Mouse (Mus musculus): ENCODE results near the gene C1ql4.

DNA sequence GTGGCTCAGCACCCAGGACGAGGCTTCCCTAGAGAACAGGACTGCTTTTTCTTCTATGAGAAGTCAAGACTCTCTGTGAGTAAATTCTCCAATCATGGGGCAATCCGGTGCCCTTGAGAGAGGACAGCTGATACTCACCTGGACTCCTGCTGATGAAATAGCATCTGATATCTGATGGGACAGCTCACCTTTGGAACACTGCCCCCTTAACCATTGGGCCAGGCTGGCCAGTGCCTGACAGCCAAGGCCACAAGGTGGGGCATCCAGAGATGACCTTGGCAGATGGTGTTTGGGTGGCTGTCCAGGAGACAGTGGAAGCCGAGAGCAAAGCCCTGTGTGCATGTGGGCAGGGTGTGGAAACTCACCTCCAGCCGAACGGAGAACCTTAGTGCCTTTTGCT lies 45.3 kb downstream of the C1ql4 start:
- TF ChIP-seq MYOG (IDR thresholded peaks at IDR 0.05; ENCODE audit: control insufficient read depth in 1 of 3, insufficient read depth in 1 of 3, insufficient read length in 2 of 3, low read depth in 2 of 3): no peak
- TF ChIP-seq USF1 (IDR thresholded peaks at IDR 0.05; ENCODE audit: low read depth): no peak

Data from myocyte (in vitro differentiated cells).